Mouse (Mus musculus) fat pad, adult 2 months (tissue): ENCODE data around the gene Cela3a.
"Not testable (repeated sequence)": the region's sequence is repeated elsewhere in the genome, so short reads cannot be mapped to it uniquely, and the experiment has no call there.

Experiments
- DNase-seq: peaks from one replicate; pipeline ENCODE4 v3.0.0-alpha.2; 2011; ENCODE audit warnings: low read depth, low spot score; ENCODE audit errors: extremely low read depth

Gene Cela3a

GRCm38 (mm10) chr4:137417712-137418564, 8.3 kb upstream of the Cela3a start:
- DNase-seq: no peak

GRCm38 (mm10) chr4:137414936-137415335, 5.3 kb upstream of the Cela3a start:
- DNase-seq: no peak

GRCm38 (mm10) chr4:137412185-137412709, 2.7 kb upstream of the Cela3a start:
- DNase-seq: not testable (repeated sequence)

GRCm38 (mm10) chr4:137405571-137405970, 4.0 kb downstream of the Cela3a start:
- DNase-seq: no peak

GRCm38 (mm10) chr4:137396641-137397525, 12.7 kb downstream of the Cela3a start:
- no peak for DNase-seq

- DNase-seq: no peak
Observed at GRCm38 (mm10) chr4:137393378-137394135, 16.0 kb downstream of the Cela3a start.

GRCm38 (mm10) chr4:137392874-137393273, 16.7 kb downstream of the Cela3a start:
- no peak for DNase-seq

GRCm38 (mm10) chr4:137391287-137391686, 18.3 kb downstream of the Cela3a start:
- no peak for DNase-seq

GRCm38 (mm10) chr4:137390196-137390595, 19.4 kb downstream of the Cela3a start:
- DNase-seq: no peak

GRCm38 (mm10) chr4:137388983-137389382, 20.6 kb downstream of the Cela3a start:
- DNase-seq: no peak

- DNase-seq: peak; percentile 66
Observed at GRCm38 (mm10) chr4:137388059-137388794, 21.4 kb downstream of the Cela3a start.

- no peak for DNase-seq
Observed at GRCm38 (mm10) chr4:137387482-137388058, 22.0 kb downstream of the Cela3a start.

- no peak for DNase-seq
Observed at GRCm38 (mm10) chr4:137380702-137381605, 28.6 kb downstream of the Cela3a start.

- peak; percentile 90 for DNase-seq
Observed at GRCm38 (mm10) chr4:137379713-137380255, 29.8 kb downstream of the Cela3a start.

- DNase-seq: no peak
Observed at GRCm38 (mm10) chr4:137379085-137379484, 30.5 kb downstream of the Cela3a start.

GRCm38 (mm10) chr4:137377526-137378304, 31.9 kb downstream of the Cela3a start:
- no peak for DNase-seq

- DNase-seq: no peak
Observed at GRCm38 (mm10) chr4:137376778-137377177, 32.8 kb downstream of the Cela3a start.
